Mouse (Mus musculus) kidney, embryonic 15.5 days (tissue): ENCODE data around the gene Tagln3. TPM values are rescaled to one million over a fixed set of nuclear protein-coding genes. Genes with fewer than 3 reads are reported as not detected.

Experiments used
- ATAC-seq: fragments of 200-750 bp; cut with Nextera tagmentation; replicated peaks from 2 replicates; pipeline ENCODE4 v1.8.0; 2017; ENCODE audit warnings: moderate TSS enrichment; ENCODE audit not compliant: low FRiP score
- H3K27ac ChIP-seq: fragments of 300-500 bp; sonication (generic); 2 replicates; pipeline ENCODE4 v1.5.1; 2015; ENCODE audit warnings: mild to moderate bottlenecking, inconsistent platforms
- H3K27me3 ChIP-seq: fragments of 300-500 bp; sonication (generic); 2 replicates; pipeline ENCODE4 v1.6.1; 2015; ENCODE audit warnings: inconsistent platforms
- H3K36me3 ChIP-seq: fragments of 300-500 bp; sonication (generic); 2 replicates; pipeline ENCODE4 v1.6.1; 2015; ENCODE audit warnings: inconsistent platforms
- H3K4me1 ChIP-seq: fragments of 300-500 bp; sonication (generic); 2 replicates; pipeline ENCODE4 v1.6.1; 2015; ENCODE audit warnings: inconsistent platforms
- H3K4me2 ChIP-seq: fragments of 300-500 bp; sonication (generic); 2 replicates; pipeline ENCODE4 v1.6.1; 2015; ENCODE audit warnings: moderate library complexity, mild to moderate bottlenecking, inconsistent platforms
- H3K4me3 ChIP-seq: fragments of 300-500 bp; sonication (generic); replicated peaks from 2 replicates; pipeline ENCODE4 v1.5.1; 2015; ENCODE audit warnings: mild to moderate bottlenecking, inconsistent platforms
- H3K9ac ChIP-seq: fragments of 300-500 bp; sonication (generic); 2 replicates; pipeline ENCODE4 v1.6.1; 2015; ENCODE audit warnings: mild to moderate bottlenecking, inconsistent platforms
- H3K9me3 ChIP-seq: fragments of 300-500 bp; sonication (generic); replicated peaks from 2 replicates; pipeline ENCODE4 v1.6.1; 2016; ENCODE audit warnings: inconsistent platforms
- WGBS: fragments of 180-500 bp; shearing (Covaris S2); methylation state at CpG from one replicate; pipeline ENCODE4 v1.1.7; 2015; ENCODE audit warnings: mixed read lengths; 5-methylcytosine and 5-hydroxymethylcytosine counted together
- polyA plus RNA-seq: library from polyadenylated mRNA; unstranded; fragments of >200 nt; fragmentation: Nextera tagmentation; extraction: Ambion mirVana; gene quantifications from 2 replicates; pipeline ENCODE4 v1.2.1, GENCODE M21; 2015

The Tagln3 gene
- polyA plus RNA-seq, 1 experiment from 2014 or later, result 13.4 TPM

DNA sequence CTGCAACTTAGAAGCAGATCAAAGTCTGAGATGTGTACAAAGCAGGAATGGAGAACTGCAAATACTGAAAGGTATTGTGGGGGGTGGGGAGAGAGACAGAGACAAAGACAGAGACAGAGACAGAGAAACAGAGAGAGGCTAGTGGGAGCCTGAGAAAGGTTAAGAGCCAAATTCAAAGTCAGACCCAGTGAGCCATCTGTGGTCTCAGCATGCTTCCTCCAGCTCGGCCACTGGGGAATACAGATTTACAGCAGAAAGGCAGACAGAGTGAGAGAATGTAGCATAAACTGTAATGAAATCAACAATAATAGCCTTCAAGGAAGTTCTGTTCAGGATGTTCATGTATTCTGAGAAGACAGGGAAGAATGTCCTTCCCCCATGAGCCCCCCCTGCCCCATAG is 10.5 kb downstream of the Tagln3 start:
- Histone ChIP-seq H3K9me3 (no peaks in the 10 kb centered on the region; the same call in 1 of the 2 replicates), H3K36me3 (no peaks in the 10 kb centered on the region; the same call in 1 of the 2 replicates), H3K9ac (no peak overlapping the region), H3K4me1 (no peaks in the 10 kb centered on the region), H3K27me3 (no peaks in the 10 kb centered on the region), H3K27ac (no peak overlapping the region), H3K4me3 (no peak overlapping the region), H3K4me2 (no peak overlapping the region)
- no peak for ATAC-seq
- WGBS, result 63% methylated on average over 1 of the region's 1 CpGs

- Histone ChIP-seq H3K9ac (no peak overlapping the region), H3K36me3 (no peaks in the 10 kb centered on the region; the same call in 1 of the 2 replicates), H3K27ac (no peak overlapping the region), H3K4me2 (no peak overlapping the region), H3K4me1 (no peaks in the 10 kb centered on the region), H3K4me3 (no peak overlapping the region), H3K27me3 (no peaks in the 10 kb centered on the region), H3K9me3 (no peaks in the 10 kb centered on the region; the same call in 1 of the 2 replicates)
- no peak for ATAC-seq
- WGBS, result 78% methylated on average over 5 of the region's 5 CpGs
Measured at GRCm38 (mm10) chr16:45713261-45713660, 11.1 kb downstream of the Tagln3 start.

GRCm38 (mm10) chr16:45711263-45711662 is 13.1 kb downstream of the Tagln3 start:
- Histone ChIP-seq H3K4me2 (no peak overlapping the region), H3K4me3 (no peak overlapping the region), H3K9me3 (no peaks in the 10 kb centered on the region; the same call in 1 of the 2 replicates), H3K9ac (no peak overlapping the region), H3K27me3 (no peaks in the 10 kb centered on the region), H3K27ac (no peak overlapping the region), H3K4me1 (no peaks in the 10 kb centered on the region), H3K36me3 (no peaks in the 10 kb centered on the region; the same call in 1 of the 2 replicates)
- ATAC-seq, result peak; percentile 66
- WGBS, result 75% methylated on average over 7 of the region's 7 CpGs

DNA sequence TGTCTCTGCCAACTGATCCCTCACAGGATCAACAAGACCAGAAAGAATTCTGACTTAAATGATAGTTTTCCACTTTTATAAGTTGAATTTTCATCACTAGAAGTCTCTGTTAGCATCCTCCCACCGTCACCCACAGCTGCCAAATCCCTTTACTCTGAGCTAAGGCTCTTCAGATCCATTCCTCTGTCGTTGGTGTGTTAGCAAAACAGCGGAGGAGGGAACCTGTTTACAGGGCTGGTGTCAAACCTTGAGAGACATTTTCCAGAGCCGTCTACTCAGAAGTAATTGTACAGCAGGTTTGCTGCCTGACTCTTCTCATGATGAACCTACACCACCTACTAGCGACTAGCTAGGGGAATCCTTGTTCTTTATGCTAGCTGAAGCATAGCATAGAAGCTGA is 25.1 kb downstream of the Tagln3 start:
- Histone ChIP-seq H3K27ac (no peak overlapping the region), H3K9me3 (no peaks in the 10 kb centered on the region), H3K4me3 (no peak overlapping the region), H3K9ac (no peak overlapping the region), H3K27me3 (no peaks in the 10 kb centered on the region), H3K4me1 (no peaks in the 10 kb centered on the region), H3K4me2 (no peak overlapping the region), H3K36me3 (no peaks in the 10 kb centered on the region)
- ATAC-seq, result no peak
- WGBS, result 71% methylated on average over 5 of the region's 5 CpGs

DNA sequence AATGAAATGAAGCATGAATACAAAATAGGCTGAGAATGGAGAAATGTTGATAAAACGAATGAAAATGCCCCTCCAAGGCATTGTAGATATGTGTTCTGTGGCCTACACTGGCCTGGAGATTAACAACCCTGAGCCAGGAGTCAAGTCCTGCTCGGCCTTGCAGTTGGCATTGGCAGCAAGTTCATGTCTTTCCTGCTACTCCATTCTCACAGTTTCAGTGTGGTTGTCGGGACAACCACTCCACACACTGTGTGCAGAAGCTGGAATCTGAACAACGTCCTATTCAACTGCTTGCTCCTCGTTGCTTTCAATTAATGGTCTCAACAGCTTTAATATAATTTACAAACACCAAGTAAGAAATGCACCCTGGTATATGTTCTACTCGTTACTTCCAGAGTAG is 26.4 kb downstream of the Tagln3 start:
- no peaks in the 10 kb centered on the region for H3K9me3 ChIP-seq
- H3K27me3 ChIP-seq, result no peaks in the 10 kb centered on the region
- H3K36me3 ChIP-seq, result no peaks in the 10 kb centered on the region
- H3K4me1 ChIP-seq, result no peaks in the 10 kb centered on the region
- no peak overlapping the region for H3K9ac ChIP-seq
- H3K4me3 ChIP-seq, result no peak overlapping the region
- H3K27ac ChIP-seq, result no peak overlapping the region
- ATAC-seq, result no peak
- H3K4me2 ChIP-seq, result no peak overlapping the region
- 86% methylated on average over 6 of the region's 6 CpGs for WGBS

DNA sequence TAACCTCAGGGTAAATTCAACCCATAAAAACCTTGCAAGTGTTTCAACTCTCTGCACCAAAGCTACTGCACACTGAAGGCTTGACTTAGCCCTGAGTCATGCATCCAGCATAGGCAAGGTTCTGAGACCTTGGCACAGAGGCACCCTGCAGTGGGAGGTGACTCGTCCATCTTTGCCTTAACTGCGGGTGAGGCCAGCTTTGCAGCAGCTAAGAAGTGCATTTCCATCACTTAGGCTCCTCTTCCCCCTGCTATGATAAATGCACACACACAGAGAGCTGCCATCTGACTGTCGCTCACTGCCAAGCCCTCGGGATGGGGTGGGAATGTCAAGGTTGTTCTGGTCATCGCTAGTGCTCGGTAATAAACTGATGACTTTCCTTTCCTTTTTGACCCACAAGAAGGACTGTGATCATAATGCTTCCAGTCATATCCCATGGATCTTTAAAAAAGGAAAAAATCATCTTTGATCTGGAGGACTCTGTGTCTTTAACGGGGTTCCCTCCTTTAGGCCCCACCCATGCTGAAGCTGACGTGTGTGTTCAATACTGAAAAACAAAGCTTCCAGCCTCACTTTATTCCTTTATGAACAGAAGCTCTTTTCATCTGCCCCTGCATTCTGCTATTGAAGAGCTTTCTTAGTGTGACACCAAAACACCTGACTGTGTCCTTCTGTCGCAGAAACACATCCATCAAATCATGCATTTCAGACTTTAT is 28.8 kb downstream of the Tagln3 start:
- no peak overlapping the region for H3K9ac ChIP-seq
- H3K4me2 ChIP-seq, result no peak overlapping the region
- no peaks in the 10 kb centered on the region for H3K36me3 ChIP-seq
- no peak overlapping the region for H3K27ac ChIP-seq
- H3K27me3 ChIP-seq, result no peaks in the 10 kb centered on the region
- no peak for ATAC-seq
- H3K4me3 ChIP-seq, result no peak overlapping the region
- 75% methylated on average over 9 of the region's 9 CpGs for WGBS
- H3K4me1 ChIP-seq, result no peaks in the 10 kb centered on the region
- H3K9me3 ChIP-seq, result no peaks in the 10 kb centered on the region

GRCm38 (mm10) chr16:45693558-45693957 is 30.9 kb downstream of the Tagln3 start, which contains the start of gene Tmprss7:
TSS of gene Tmprss7 (minus strand) at chr16:45693658.
- Histone ChIP-seq H3K36me3 (no peaks in the 10 kb centered on the region), H3K27me3 (no peaks in the 10 kb centered on the region), H3K4me3 (no peak within 1 kb of the TSS), H3K4me2 (no peak within 1 kb of the TSS), H3K9me3 (no peaks in the 10 kb centered on the region), H3K9ac (no peak within 1 kb of the TSS), H3K27ac (no peak within 1 kb of the TSS), H3K4me1 (peaks cover 5% of the 10 kb centered on the region; the same call in 1 of the 2 replicates)
- 64% methylated on average over 10 of the region's 10 CpGs for WGBS
- no peak for ATAC-seq

DNA sequence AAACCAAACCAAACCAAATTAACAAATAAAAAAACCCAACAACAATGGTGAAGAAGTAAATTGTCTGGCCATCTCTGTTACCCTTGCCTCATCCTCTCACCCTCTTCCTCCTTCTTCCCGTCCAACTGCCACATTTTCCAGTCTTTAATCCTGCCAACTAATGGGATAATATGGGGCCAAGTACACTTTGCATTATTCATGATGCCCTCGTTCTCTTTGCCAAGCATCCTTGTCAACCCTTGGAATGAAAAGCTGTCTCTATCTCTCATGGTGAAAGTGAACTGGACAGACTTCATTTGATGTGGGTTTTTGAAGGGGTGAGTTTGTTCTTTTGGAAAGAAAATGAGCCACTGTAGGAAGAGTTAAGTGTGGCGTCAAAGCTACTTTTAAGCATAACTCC is 31.6 kb downstream of the Tagln3 start:
- Histone ChIP-seq H3K4me2 (no peak overlapping the region), H3K9ac (no peak overlapping the region), H3K27ac (no peak overlapping the region), H3K36me3 (no peaks in the 10 kb centered on the region), H3K4me3 (no peak overlapping the region), H3K9me3 (no peaks in the 10 kb centered on the region), H3K4me1 (peaks cover 5% of the 10 kb centered on the region; the same call in 1 of the 2 replicates), H3K27me3 (no peaks in the 10 kb centered on the region)
- WGBS, result 75% methylated on average over 3 of the region's 3 CpGs
- no peak for ATAC-seq

GRCm38 (mm10) chr16:45690178-45690577 is 34.2 kb downstream of the Tagln3 start:
- H3K4me3 ChIP-seq, result no peak overlapping the region
- no peaks in the 10 kb centered on the region for H3K9me3 ChIP-seq
- H3K9ac ChIP-seq, result no peak overlapping the region
- peaks cover 5% of the 10 kb centered on the region; the same call in 1 of the 2 replicates for H3K4me1 ChIP-seq
- no peak overlapping the region for H3K27ac ChIP-seq
- H3K36me3 ChIP-seq, result no peaks in the 10 kb centered on the region
- no peak for ATAC-seq
- H3K4me2 ChIP-seq, result no peak overlapping the region
- H3K27me3 ChIP-seq, result no peaks in the 10 kb centered on the region
- 21% methylated on average over 4 of the region's 4 CpGs for WGBS

DNA sequence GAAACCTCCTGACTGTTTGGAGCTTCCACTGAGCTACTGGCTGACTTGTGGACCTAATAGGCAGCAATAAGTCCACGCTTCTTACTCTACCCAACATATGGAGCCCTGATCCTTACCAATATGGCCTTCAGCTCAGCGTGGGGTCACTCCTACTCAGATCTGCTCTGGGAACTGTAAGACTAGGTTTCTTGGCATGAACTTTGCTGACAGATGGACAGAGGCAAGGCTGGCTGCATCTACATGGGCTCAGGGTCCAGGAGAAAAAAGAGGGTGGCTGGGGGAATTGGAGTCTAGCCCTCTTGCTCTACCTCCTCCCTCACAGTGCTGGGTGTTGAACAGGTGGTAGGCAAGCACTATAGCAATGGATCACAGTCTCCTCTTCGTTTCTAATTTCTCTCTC is 37.6 kb downstream of the Tagln3 start:
- Histone ChIP-seq H3K27ac (no peak overlapping the region), H3K9ac (no peak overlapping the region), H3K9me3 (no peaks in the 10 kb centered on the region), H3K4me2 (no peak overlapping the region), H3K4me3 (no peak overlapping the region), H3K4me1 (peaks cover 5% of the 10 kb centered on the region; the same call in 1 of the 2 replicates), H3K36me3 (no peaks in the 10 kb centered on the region), H3K27me3 (no peaks in the 10 kb centered on the region)
- 80% methylated on average over 3 of the region's 3 CpGs for WGBS
- no peak for ATAC-seq

DNA sequence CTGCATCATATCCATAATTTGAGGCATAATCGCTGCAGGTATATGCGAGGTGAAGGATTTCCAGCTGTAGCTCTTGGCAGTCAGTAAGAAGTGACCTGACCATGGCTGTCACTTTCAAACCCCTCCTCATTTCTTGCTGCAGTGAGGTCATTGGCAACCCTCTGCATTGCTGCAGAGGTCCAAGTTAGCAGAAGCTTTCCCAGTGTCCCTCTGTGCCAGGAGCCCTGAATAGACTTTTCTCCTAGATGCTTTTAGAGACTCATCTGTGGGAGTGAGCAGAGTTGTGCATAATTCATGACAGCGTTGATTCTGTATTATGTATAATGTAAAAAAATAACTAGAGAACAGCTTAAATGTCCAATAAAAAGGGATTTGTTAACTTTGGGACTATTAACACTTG is 39.1 kb downstream of the Tagln3 start:
- no peaks in the 10 kb centered on the region for H3K27me3 ChIP-seq
- H3K4me2 ChIP-seq, result no peak overlapping the region
- no peak overlapping the region for H3K27ac ChIP-seq
- no peak overlapping the region for H3K9ac ChIP-seq
- no peaks in the 10 kb centered on the region for H3K9me3 ChIP-seq
- no peak overlapping the region for H3K4me3 ChIP-seq
- H3K4me1 ChIP-seq, result peaks cover 4% of the 10 kb centered on the region; the same call in 1 of the 2 replicates
- H3K36me3 ChIP-seq, result no peaks in the 10 kb centered on the region
- no peak for ATAC-seq
- WGBS, result 64% methylated on average over 3 of the region's 3 CpGs

DNA sequence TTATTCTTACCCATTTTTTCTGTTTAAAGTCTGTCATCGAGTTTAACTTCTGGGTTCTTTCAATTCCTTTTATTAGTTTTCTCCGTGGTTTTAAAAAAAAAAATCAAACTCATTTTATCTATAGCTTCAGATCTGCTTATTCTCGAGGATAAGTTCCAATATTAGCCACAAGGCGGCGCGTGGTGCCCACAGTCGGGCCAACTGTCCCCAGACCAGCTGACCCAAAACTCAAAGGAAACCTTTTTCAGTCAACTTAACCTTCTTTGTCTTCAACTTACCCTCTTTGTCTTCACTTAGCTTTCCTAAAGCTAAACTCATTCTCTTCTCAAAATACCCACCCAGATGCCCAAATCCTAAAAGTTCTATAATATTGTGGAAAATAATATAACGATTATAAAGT is 39.6 kb downstream of the Tagln3 start:
- Histone ChIP-seq H3K27me3 (no peaks in the 10 kb centered on the region), H3K9me3 (no peaks in the 10 kb centered on the region), H3K36me3 (no peaks in the 10 kb centered on the region), H3K4me1 (no peaks in the 10 kb centered on the region), H3K9ac (no peak overlapping the region), H3K4me3 (no peak overlapping the region), H3K27ac (no peak overlapping the region), H3K4me2 (no peak overlapping the region)
- 14% methylated on average over 8 of the region's 8 CpGs for WGBS
- ATAC-seq, result no peak

GRCm38 (mm10) chr16:45676462-45676861 is 47.9 kb downstream of the Tagln3 start:
- Histone ChIP-seq H3K9me3 (no peaks in the 10 kb centered on the region), H3K4me2 (no peak overlapping the region), H3K36me3 (no peaks in the 10 kb centered on the region), H3K4me3 (no peak overlapping the region), H3K27ac (no peak overlapping the region), H3K9ac (no peak overlapping the region), H3K27me3 (no peaks in the 10 kb centered on the region), H3K4me1 (no peaks in the 10 kb centered on the region)
- WGBS, result 39% methylated on average over 1 of the region's 1 CpGs
- no peak for ATAC-seq
